Mouse (Mus musculus): ENCODE measurements around the gene Pde4d.
A peak's percentile ranks its signal among the peaks of the same experiment; 100 is the strongest.

Gene Pde4d

DNA sequence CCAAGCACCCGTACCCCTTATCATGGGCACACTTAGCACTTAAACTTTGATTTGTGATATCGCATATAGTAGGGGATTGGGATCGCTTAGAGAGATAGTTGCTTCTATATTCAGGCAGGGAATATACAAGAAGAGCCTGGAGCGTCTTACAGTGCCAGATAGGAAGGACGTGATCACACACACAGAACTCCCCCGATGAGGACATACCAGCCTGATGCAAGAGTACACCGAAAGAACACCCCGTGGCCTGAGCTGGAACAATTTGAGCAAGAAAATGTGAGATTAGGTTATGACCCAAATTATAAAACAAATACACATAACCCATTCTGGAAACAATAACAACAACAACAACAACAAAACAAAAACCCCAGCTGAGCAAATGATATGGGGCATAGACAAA is 1461.2 kb downstream of the Pde4d start:
- DNase-seq, result no peak

GRCm38 (mm10) chr13:109912635-109913034 is 1462.9 kb downstream of the Pde4d start:
- no peak for DNase-seq

DNA sequence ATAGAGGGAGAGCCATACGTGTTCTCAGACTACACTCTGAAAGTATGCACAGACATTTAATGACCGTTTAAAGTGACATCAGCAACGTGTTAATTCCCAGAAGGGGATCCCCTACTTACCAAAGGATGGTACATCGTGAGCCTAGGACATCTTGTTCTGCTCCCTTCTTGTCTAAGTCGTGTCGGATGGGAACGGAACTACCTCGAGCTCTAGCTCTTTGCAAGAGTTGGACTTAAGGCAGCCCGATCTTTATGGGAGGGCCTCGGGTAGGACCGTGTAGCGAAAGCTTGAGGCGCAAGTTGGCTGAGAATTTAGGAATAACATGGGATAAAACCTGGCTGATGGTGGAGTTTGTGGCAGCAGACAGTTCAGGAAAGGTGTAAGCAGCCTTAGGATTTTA is 1464.5 kb downstream of the Pde4d start:
- no peak for DNase-seq

GRCm38 (mm10) chr13:109914846-109915245 is 1465.1 kb downstream of the Pde4d start:
- no peak for DNase-seq

GRCm38 (mm10) chr13:109915501-109915900 is 1465.8 kb downstream of the Pde4d start:
- DNase-seq, result peak; percentile 65

GRCm38 (mm10) chr13:109915964-109916363 is 1466.2 kb downstream of the Pde4d start:
- DNase-seq, result no peak

- no peak for DNase-seq
These were observed 1467.8 kb downstream of the Pde4d start for GRCm38 (mm10) chr13:109917551-109917950.

- DNase-seq, result no peak
These were observed 1468.9 kb downstream of the Pde4d start for GRCm38 (mm10) chr13:109918631-109919030.

DNA sequence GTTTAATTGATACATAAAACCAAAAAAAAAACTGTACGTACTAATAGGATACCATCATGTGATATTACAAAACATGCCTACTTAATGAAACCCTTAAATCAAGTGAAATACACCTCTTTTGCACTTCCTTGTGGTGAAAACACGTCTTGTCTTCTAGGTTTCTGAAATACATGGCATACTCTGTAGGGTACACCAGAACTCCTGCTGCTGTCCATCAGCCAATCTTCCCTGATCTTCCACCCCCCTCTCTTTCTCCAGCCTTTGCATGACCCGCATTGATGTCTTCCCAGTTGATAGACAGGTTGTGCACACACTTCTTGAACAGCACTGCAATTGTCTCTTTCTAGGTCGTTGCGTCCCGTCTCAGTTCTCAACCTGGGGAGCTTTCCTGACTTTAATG is 1470.5 kb downstream of the Pde4d start:
- no peak for DNase-seq

DNA sequence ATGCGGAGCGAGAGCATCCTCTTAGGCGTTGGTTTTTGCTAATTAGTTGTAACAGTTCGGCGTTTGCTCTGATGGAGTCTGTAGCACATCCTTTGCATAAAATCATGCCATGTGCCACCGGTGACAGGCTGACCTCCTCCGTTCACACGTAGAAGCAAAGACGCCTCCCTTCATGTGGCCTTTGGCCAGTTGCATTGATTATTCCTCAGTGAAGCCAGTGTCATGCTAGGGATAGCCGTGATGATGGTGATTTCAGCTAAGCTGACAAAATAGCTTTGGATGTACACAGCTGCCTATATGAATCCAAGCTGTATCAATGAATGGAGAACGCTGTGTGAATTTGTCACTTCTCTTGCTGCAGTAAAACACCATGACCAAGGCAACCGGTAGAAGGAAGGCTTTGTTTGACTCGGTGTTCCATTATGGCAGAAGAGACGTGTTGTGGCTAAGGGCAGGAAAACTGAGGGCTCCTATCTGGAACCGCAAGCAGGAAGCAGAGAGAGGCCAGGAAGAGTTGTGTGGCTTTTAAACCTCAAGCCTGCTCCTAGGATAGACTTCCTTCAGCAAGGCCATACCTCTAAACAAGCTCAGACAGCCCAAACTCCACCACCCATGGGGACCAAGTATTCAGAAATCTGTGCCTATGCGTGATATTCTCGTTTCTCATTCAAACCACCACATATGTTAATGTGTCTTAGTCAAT is 1471.7 kb downstream of the Pde4d start:
- DNase-seq, result no peak

DNA sequence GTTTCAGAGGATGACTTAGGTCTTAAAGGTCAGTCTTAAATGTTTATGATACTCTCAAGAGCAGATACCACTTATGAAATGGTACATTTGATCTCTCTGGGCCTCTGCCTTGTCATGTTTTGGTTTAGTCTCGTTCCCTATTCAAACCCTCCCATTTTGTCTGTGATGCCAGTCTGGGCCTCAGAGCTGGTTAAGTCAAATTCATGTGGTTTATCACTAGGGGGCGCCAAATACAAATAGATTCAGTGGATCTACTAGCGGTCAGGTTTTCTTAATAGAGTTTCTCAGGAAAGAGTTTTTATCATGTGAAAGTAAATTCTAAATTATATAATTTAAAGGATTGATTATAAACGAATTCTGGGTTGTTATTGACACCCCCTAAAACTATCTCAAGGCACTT is 1472.5 kb downstream of the Pde4d start:
- peak; percentile 85 for DNase-seq

DNA sequence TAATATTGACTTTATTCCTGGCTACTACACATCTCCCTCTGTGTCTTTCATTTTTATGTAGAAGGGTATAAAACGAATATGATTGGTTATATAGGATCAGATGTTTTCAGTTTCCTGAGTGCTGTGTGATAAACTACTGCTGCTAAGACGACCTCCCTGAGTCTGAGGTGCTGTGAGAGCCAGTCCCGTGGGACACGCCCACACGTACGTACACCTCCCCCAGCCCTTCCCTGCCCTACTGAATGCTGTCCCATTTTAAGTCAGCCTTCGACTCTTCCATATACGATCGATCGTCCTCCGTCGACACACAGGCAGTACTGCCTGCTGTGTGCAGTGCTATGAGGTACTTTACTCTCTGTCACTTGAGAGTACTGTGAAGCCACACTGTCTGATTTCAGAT is 1473.0 kb downstream of the Pde4d start:
- no peak for DNase-seq

DNA sequence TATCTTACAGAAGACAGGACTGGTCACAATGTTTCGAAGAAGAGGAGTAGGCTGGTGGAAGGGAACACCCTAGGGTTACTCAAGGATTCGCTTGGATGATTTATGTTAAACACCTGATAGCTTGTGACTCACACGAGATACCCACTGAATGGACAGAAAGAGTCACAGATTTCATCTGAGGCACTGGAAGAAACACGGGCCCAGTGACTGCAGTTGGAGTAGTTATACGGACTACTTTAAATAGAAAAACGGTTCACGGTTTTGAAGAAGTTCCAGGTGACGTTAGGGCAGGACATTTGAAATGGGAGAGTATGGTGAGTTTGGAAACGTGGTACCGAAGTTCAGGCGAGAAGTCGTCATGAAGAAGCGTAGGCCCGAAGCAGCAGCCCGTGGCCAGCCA is 1475.0 kb downstream of the Pde4d start:
- no peak for DNase-seq

DNA sequence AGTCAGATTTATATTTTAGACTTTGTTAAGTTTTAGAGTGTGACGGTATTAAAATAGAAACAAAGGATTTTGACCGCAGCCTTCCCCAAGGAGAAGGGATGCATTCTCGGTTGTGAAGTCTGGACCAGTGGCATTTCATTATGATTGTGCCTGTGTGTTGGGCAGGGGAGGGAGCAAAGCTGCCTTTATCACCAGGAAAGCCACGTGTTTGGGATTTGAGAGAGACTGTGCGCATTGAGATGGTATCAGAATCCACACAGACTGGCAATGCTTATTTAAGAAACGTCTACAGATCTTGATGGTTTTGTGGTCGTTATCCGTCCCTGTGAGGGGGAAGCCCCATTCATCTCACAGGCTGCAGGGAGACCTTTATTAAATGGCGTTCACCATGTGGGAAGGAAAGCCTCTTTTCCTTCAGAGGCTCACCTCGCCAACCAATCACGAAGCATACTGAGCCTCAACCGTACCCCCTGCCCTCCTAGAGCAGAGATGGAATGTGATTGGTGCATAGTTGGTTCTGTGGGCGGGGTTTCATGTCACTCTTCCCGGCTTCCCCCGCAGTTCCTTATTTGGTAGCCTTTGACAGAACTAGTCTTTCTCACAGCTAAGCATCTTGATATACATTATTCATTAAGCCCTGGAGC is 1476.7 kb downstream of the Pde4d start:
- DNase-seq, result peak; percentile 83

GRCm38 (mm10) chr13:109927782-109928181 is 1478.0 kb downstream of the Pde4d start:
- no peak for DNase-seq

- DNase-seq, result no peak
These were observed 1482.9 kb downstream of the Pde4d start for GRCm38 (mm10) chr13:109932688-109933087.

- no peak for DNase-seq
These were observed 1483.8 kb downstream of the Pde4d start for GRCm38 (mm10) chr13:109933554-109933953.

- no peak for DNase-seq
These were observed 1487.1 kb downstream of the Pde4d start for GRCm38 (mm10) chr13:109936866-109937265.

GRCm38 (mm10) chr13:109944822-109945551 is 1495.2 kb downstream of the Pde4d start:
- no peak for DNase-seq

DNA sequence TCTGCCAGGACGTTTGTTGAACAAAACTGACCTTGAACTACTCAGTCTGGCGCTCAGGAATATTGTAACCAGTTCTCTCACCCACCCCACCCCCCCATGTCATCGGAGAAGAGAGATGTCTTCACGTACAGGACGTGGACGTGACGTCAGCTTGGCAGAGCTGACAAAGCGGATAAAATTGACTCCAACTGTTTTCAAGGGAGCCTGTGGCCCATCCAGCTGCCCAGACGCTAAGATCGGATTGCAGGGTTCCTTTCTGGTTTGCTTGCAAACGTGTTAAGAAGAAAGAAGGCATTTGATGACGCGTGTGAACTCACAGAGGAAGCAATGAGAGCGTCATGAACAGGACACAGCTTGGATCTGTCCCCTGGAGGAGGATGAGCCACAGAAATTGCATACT is 1501.7 kb downstream of the Pde4d start:
- DNase-seq, result peak; percentile 6

GRCm38 (mm10) chr13:109954189-109954588 is 1504.4 kb downstream of the Pde4d start:
- DNase-seq, result no peak

DNA sequence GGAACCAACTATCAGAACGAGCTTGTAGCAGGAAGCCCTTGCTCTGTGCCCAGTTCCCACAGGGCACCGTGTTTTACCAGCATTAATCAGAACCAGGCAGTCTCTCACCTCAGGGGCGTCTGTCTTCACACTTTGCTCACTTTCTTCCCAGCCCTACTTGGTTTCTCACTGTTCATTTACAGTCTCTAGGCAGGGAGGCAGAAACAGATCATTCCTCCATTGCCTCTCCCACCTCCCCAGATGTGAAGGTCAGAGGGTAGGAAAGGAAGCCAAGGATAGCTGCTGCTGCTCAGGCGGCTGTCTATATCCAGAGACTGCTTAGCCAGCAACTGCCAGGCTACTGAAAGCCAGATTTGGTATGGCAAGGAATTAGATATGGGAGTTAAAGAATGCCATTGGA is 1508.2 kb downstream of the Pde4d start:
- DNase-seq, result no peak

DNA sequence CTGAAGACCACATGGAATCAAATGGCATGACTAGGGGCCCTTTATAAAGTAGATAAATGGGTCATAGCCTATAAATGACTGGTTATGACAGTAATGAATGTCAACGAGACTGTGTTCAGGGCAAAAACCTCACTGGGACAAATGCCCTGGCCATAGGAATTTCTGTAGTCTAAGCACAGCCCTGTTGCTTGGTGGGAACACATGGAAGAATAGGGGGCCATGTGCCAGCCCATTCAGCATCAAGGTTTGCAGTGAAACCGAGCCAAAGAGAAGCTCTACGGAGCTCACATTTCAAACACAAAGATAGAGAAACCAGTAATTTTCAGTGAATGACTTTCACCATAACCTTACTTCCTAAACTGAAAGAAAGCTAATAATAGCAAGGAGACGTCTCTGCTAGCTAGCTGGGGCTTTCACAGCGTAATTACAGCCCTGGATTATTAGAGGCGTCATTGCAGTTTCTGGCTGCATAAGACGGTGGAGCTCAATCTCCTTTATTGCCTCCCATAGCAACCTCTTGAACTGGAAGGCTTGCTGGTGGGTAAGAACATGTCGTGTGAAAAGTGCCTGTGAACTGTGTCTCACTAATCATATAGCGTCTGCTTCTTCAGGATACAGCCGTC is 1533.2 kb downstream of the Pde4d start:
- no peak for DNase-seq

- no peak for DNase-seq
These were observed 1535.7 kb downstream of the Pde4d start for GRCm38 (mm10) chr13:109985411-109985810.
